Mouse (Mus musculus) heart, postnatal 36 days (tissue): ENCODE data around the gene D8Ertd738e. TPM values are rescaled to one million over a fixed set of nuclear protein-coding genes. Genes with fewer than 3 reads are reported as not detected.

Experiments used
- DNase-seq, 2 experiments: peaks; one replicate each; pipeline ENCODE4 v3.0.0; 2021 to 2022
- intact Hi-C: fragments of 180-260 bp; cut with DNase I; formaldehyde crosslinking; loops from one replicate; pipeline ENCODE4 v1.15.1; 2025
- total RNA-seq, 2 experiments: library from RNA; stranded (reverse); gene quantifications; 2 replicates each; pipeline ENCODE4 v1.2.3; 2021

The D8Ertd738e gene
- total RNA-seq, 2 experiments from 2014 or later = 231 to 232 TPM

- peak in 1 of 2 experiments; percentile 24 for DNase-seq
- intact Hi-C loops = loop anchor here (1.0 to 10.0 kb wide), 2 partner anchors 12 to 47 kb away; partner anchors contain the start of gene D8Ertd738e
Observed at GRCm38 (mm10) chr8:84237542-84238229, 11.8 kb downstream of the D8Ertd738e start.

- DNase-seq = peak; percentile 98 to 99
- intact Hi-C loops = loop anchor here (1.0 to 10.0 kb wide), 2 partner anchors 12 to 48 kb away; partner anchors contain the start of gene D8Ertd738e
Observed at GRCm38 (mm10) chr8:84236998-84237473, 12.5 kb downstream of the D8Ertd738e start, which contains the start of gene Zswim4. Gene Zswim4, minus strand, starts transcription at chr8:84237055.

- no peak for DNase-seq
- intact Hi-C loops = loop anchor here (10.0 kb wide), 1 partner anchor 48 kb away; no protein-coding TSS in a partner anchor
Observed at GRCm38 (mm10) chr8:84236410-84236997, 13.0 kb downstream of the D8Ertd738e start.

GRCm38 (mm10) chr8:84235746-84236409 lies 13.6 kb downstream of the D8Ertd738e start:
- intact Hi-C loops = loop anchor here (10.0 kb wide), 1 partner anchor 49 kb away; no protein-coding TSS in a partner anchor
- DNase-seq = peak in 1 of 2 experiments; percentile 22

GRCm38 (mm10) chr8:84233055-84233454 lies 16.5 kb downstream of the D8Ertd738e start:
- DNase-seq = no peak
- intact Hi-C loops = loop anchor here (2.0 to 10.0 kb wide), 2 partner anchors 16 to 52 kb away; no protein-coding TSS in a partner anchor

- no peak for DNase-seq
- intact Hi-C loops = loop anchor here (10.0 kb wide), 1 partner anchor 54 kb away; no protein-coding TSS in a partner anchor
Observed at GRCm38 (mm10) chr8:84230735-84231134, 18.8 kb downstream of the D8Ertd738e start.

- intact Hi-C loops = no loop called here
- DNase-seq = no peak
Observed at GRCm38 (mm10) chr8:84223322-84224029, 26.0 kb downstream of the D8Ertd738e start.

- no peak for DNase-seq
- intact Hi-C loops = no loop called here
Observed at GRCm38 (mm10) chr8:84222566-84223165, 26.9 kb downstream of the D8Ertd738e start.

GRCm38 (mm10) chr8:84220105-84220504 lies 29.4 kb downstream of the D8Ertd738e start:
- intact Hi-C loops = no loop called here
- no peak for DNase-seq

- intact Hi-C loops = no loop called here
- no peak for DNase-seq
Observed at GRCm38 (mm10) chr8:84218143-84218542, 31.4 kb downstream of the D8Ertd738e start.

GRCm38 (mm10) chr8:84217206-84217605 lies 32.3 kb downstream of the D8Ertd738e start:
- no peak for DNase-seq
- intact Hi-C loops = loop anchor here (2.0 kb wide), 1 partner anchor 16 kb away; no protein-coding TSS in a partner anchor

GRCm38 (mm10) chr8:84213277-84213676 lies 36.2 kb downstream of the D8Ertd738e start:
- intact Hi-C loops = no loop called here
- DNase-seq = no peak

GRCm38 (mm10) chr8:84211881-84212563 lies 37.5 kb downstream of the D8Ertd738e start:
- intact Hi-C loops = no loop called here

GRCm38 (mm10) chr8:84211202-84211601 lies 38.3 kb downstream of the D8Ertd738e start:
- DNase-seq = no peak
- intact Hi-C loops = no loop called here

More at GRCm38 (mm10) chr8:84211881-84212563, 37.5 kb downstream of the D8Ertd738e start:
- DNase-seq = no peak

- peak; percentile 87 to 88 for DNase-seq
- intact Hi-C loops = loop anchor here (1.0 kb wide), 1 partner anchor 24 kb away; no protein-coding TSS in a partner anchor
Observed at GRCm38 (mm10) chr8:84210167-84210791, 39.2 kb downstream of the D8Ertd738e start.

GRCm38 (mm10) chr8:84208381-84209380 lies 40.8 kb downstream of the D8Ertd738e start:
- intact Hi-C loops = loop anchor here (10.0 kb wide), 1 partner anchor 464 kb away; the partner anchor contains the start of gene Adgre5
- no peak for DNase-seq

GRCm38 (mm10) chr8:84207811-84208210 lies 41.7 kb downstream of the D8Ertd738e start:
- intact Hi-C loops = loop anchor here (10.0 kb wide), 1 partner anchor 463 kb away; the partner anchor contains the start of gene Adgre5
- DNase-seq = peak; percentile 76
